Mouse (Mus musculus): Measurements from ENCODE around the gene Hoxd13. TPM values are rescaled to one million over a fixed set of nuclear protein-coding genes. Genes with fewer than 3 reads are reported as not detected.
A peak's percentile ranks its signal among the peaks of the same experiment; 100 is the strongest.

Hoxd13 gene
- polyA plus RNA-seq, 1 experiment from 2014 or later: not detected

- Histone ChIP-seq H3K36me3 (ENCODE audit: control insufficient read depth, insufficient read depth, low read length) (no peaks in the 10 kb centered on the region), H3K4me2 (replicated peaks; ENCODE audit: low read depth, low read length) (peak overlapping the region; percentile 28), H3K9ac (replicated peaks; ENCODE audit: low read depth, low read length) (no peak overlapping the region), H3K4me3 (ENCODE audit: low read depth, low read length) (peak overlapping the region; percentile 19), H3K27me3 (ENCODE audit: control insufficient read depth, insufficient read depth, low read length) (peaks cover 67% of the 10 kb centered on the region), H3K4me1 (ENCODE audit: control insufficient read depth, insufficient read depth, low read length) (no peaks in the 10 kb centered on the region), H3K9me3 (ENCODE audit: control insufficient read depth, low read depth, low read length) (no peaks in the 10 kb centered on the region), H3K27ac (ENCODE audit: low read length) (no peak overlapping the region)
- under 1% methylated on average over 66 of the region's 86 CpGs for WGBS
- no peak; the same call in 1 of the 2 replicates for ATAC-seq (ENCODE audit: insufficient number of reproducible peaks, insufficient read depth, low FRiP score, low read depth)
Observed at GRCm38 (mm10) chr2:74698201-74699052, 30.3 kb downstream of the Hoxd13 start.

GRCm38 (mm10) chr2:74699053-74699430, 30.9 kb downstream of the Hoxd13 start:
- WGBS: under 1% methylated on average over 17 of the region's 17 CpGs
- Histone ChIP-seq H3K9ac (replicated peaks; ENCODE audit: low read depth, low read length) (no peak overlapping the region), H3K4me1 (ENCODE audit: control insufficient read depth, insufficient read depth, low read length) (no peaks in the 10 kb centered on the region), H3K4me3 (ENCODE audit: low read depth, low read length) (no peak overlapping the region), H3K27ac (ENCODE audit: low read length) (no peak overlapping the region), H3K4me2 (replicated peaks; ENCODE audit: low read depth, low read length) (no peak overlapping the region), H3K9me3 (ENCODE audit: control insufficient read depth, low read depth, low read length) (no peaks in the 10 kb centered on the region), H3K27me3 (ENCODE audit: control insufficient read depth, insufficient read depth, low read length) (peaks cover 68% of the 10 kb centered on the region), H3K36me3 (ENCODE audit: control insufficient read depth, insufficient read depth, low read length) (no peaks in the 10 kb centered on the region)
- no peak for ATAC-seq (ENCODE audit: insufficient number of reproducible peaks, insufficient read depth, low FRiP score, low read depth)

GRCm38 (mm10) chr2:74699664-74700545, 31.8 kb downstream of the Hoxd13 start:
- H3K9me3 ChIP-seq (ENCODE audit: control insufficient read depth, low read depth, low read length): no peaks in the 10 kb centered on the region
- H3K4me3 ChIP-seq (ENCODE audit: low read depth, low read length): no peak overlapping the region
- H3K27me3 ChIP-seq (ENCODE audit: control insufficient read depth, insufficient read depth, low read length): peaks cover 67% of the 10 kb centered on the region
- no peak overlapping the region for H3K4me2 ChIP-seq (replicated peaks; ENCODE audit: low read depth, low read length)
- no peak overlapping the region for H3K27ac ChIP-seq (ENCODE audit: low read length)
- no peak overlapping the region for H3K9ac ChIP-seq (replicated peaks; ENCODE audit: low read depth, low read length)
- no peak for ATAC-seq (ENCODE audit: insufficient number of reproducible peaks, insufficient read depth, low FRiP score, low read depth)
- WGBS: 5% methylated on average over 23 of the region's 23 CpGs
- peaks cover 1% of the 10 kb centered on the region; the same call in 1 of the 2 replicates for H3K4me1 ChIP-seq (ENCODE audit: control insufficient read depth, insufficient read depth, low read length)
- H3K36me3 ChIP-seq (ENCODE audit: control insufficient read depth, insufficient read depth, low read length): no peaks in the 10 kb centered on the region

- no peak overlapping the region for H3K4me3 ChIP-seq (ENCODE audit: low read depth, low read length)
- no peaks in the 10 kb centered on the region for H3K9me3 ChIP-seq (ENCODE audit: control insufficient read depth, low read depth, low read length)
- H3K4me1 ChIP-seq (ENCODE audit: control insufficient read depth, insufficient read depth, low read length): peaks cover 6% of the 10 kb centered on the region; the same call in 1 of the 2 replicates
- no peak overlapping the region for H3K9ac ChIP-seq (replicated peaks; ENCODE audit: low read depth, low read length)
- no peak overlapping the region for H3K27ac ChIP-seq (ENCODE audit: low read length)
- peaks cover 61% of the 10 kb centered on the region for H3K27me3 ChIP-seq (ENCODE audit: control insufficient read depth, insufficient read depth, low read length)
- H3K36me3 ChIP-seq (ENCODE audit: control insufficient read depth, insufficient read depth, low read length): no peaks in the 10 kb centered on the region
- WGBS: 6% methylated on average over 22 of the region's 22 CpGs
- H3K4me2 ChIP-seq (replicated peaks; ENCODE audit: low read depth, low read length): no peak overlapping the region
- no peak for ATAC-seq (ENCODE audit: insufficient number of reproducible peaks, insufficient read depth, low FRiP score, low read depth)
Observed at GRCm38 (mm10) chr2:74700546-74701112, 32.5 kb downstream of the Hoxd13 start.

GRCm38 (mm10) chr2:74701949-74702819, 34.1 kb downstream of the Hoxd13 start:
- H3K4me1 ChIP-seq (ENCODE audit: control insufficient read depth, insufficient read depth, low read length): peaks cover 6% of the 10 kb centered on the region; the same call in 1 of the 2 replicates
- no peak overlapping the region for H3K4me2 ChIP-seq (replicated peaks; ENCODE audit: low read depth, low read length)
- no peaks in the 10 kb centered on the region for H3K9me3 ChIP-seq (ENCODE audit: control insufficient read depth, low read depth, low read length)
- H3K4me3 ChIP-seq (ENCODE audit: low read depth, low read length): no peak overlapping the region
- no peaks in the 10 kb centered on the region for H3K36me3 ChIP-seq (ENCODE audit: control insufficient read depth, insufficient read depth, low read length)
- H3K9ac ChIP-seq (replicated peaks; ENCODE audit: low read depth, low read length): no peak overlapping the region
- H3K27me3 ChIP-seq (ENCODE audit: control insufficient read depth, insufficient read depth, low read length): peaks cover 54% of the 10 kb centered on the region
- no peak overlapping the region for H3K27ac ChIP-seq (ENCODE audit: low read length)
- no peak for ATAC-seq (ENCODE audit: insufficient number of reproducible peaks, insufficient read depth, low FRiP score, low read depth)
- 11% methylated on average over 17 of the region's 17 CpGs for WGBS

- Histone ChIP-seq H3K4me2 (replicated peaks; ENCODE audit: low read depth, low read length) (no peak overlapping the region), H3K27me3 (ENCODE audit: control insufficient read depth, insufficient read depth, low read length) (peaks cover 57% of the 10 kb centered on the region), H3K9me3 (ENCODE audit: control insufficient read depth, low read depth, low read length) (no peaks in the 10 kb centered on the region), H3K9ac (replicated peaks; ENCODE audit: low read depth, low read length) (no peak overlapping the region), H3K4me3 (ENCODE audit: low read depth, low read length) (no peak overlapping the region), H3K27ac (ENCODE audit: low read length) (no peak overlapping the region), H3K4me1 (ENCODE audit: control insufficient read depth, insufficient read depth, low read length) (peaks cover 6% of the 10 kb centered on the region; the same call in 1 of the 2 replicates), H3K36me3 (ENCODE audit: control insufficient read depth, insufficient read depth, low read length) (no peaks in the 10 kb centered on the region)
- ATAC-seq (ENCODE audit: insufficient number of reproducible peaks, insufficient read depth, low FRiP score, low read depth): no peak
- 25% methylated on average over 6 of the region's 6 CpGs for WGBS
Observed at GRCm38 (mm10) chr2:74702820-74703219, 34.7 kb downstream of the Hoxd13 start.

- Histone ChIP-seq H3K27me3 (ENCODE audit: control insufficient read depth, insufficient read depth, low read length) (peaks cover 60% of the 10 kb centered on the region), H3K27ac (ENCODE audit: low read length) (no peak overlapping the region), H3K36me3 (ENCODE audit: control insufficient read depth, insufficient read depth, low read length) (no peaks in the 10 kb centered on the region), H3K4me2 (replicated peaks; ENCODE audit: low read depth, low read length) (no peak overlapping the region), H3K9me3 (ENCODE audit: control insufficient read depth, low read depth, low read length) (no peaks in the 10 kb centered on the region), H3K9ac (replicated peaks; ENCODE audit: low read depth, low read length) (no peak overlapping the region), H3K4me3 (ENCODE audit: low read depth, low read length) (no peak overlapping the region), H3K4me1 (ENCODE audit: control insufficient read depth, insufficient read depth, low read length) (peaks cover 6% of the 10 kb centered on the region; the same call in 1 of the 2 replicates)
- WGBS: 11% methylated on average over 10 of the region's 10 CpGs
- no peak for ATAC-seq (ENCODE audit: insufficient number of reproducible peaks, insufficient read depth, low FRiP score, low read depth)
Observed at GRCm38 (mm10) chr2:74703317-74703716, 35.2 kb downstream of the Hoxd13 start.

All from stomach, embryonic 14.5 days (tissue).